13 mouse cellular contexts compared by ENCODE assay signal in the genomic region with DNA sequence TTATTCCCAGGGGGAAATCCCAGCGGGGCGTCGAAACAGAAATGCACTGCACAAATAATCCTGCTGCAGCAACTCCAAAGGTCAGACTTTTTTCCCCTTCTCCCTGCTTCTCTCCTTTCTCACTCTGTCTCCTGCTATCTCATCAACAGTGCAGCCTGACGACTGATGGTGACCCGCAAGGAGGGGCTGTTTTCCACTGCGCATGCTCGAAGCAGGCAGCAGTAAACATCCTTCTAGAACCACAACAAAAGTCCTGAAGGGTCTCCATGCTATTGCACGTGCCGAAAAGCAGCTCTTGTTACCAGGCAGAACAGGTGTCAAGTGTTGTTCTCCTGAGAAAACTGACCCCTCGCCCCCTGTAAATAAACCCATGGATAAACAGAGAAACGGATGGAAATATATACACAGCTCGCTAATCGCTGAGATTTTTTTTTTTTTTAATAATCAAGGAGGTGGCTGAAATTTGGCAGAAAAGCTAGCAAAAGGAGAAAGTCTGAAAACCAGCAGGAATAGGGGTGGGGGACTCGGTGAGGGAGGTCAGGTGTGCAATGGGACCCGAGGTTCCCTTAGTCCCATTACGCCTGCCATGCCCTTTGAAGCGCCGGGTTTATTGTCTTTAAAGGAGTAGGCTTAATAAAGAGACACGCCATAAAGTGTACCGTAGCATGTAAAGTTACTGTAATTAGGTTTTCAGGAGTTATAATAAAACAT.
DNase-seq lines count a peak whose midpoint lies in the region; ATAC-seq and TF ChIP-seq lines count a peak whose summit lies in the region.
"Had no signal": no experiment of that assay in that cellular context is flagged by ENCODE, and none has a peak within 500 bp of the region (broad histone marks: within the 10 kb centered on the region; RNA-seq: fewer than 3 reads in every experiment).

No protein-coding gene starts in this region.

- WGBS in embryonic facial prominence, embryonic 12.5 days: 60% methylated on average over 20 of the region's 20 CpGs
- 68% methylated on average over 20 of the region's 20 CpGs for WGBS in embryonic facial prominence, embryonic 10.5 days
- 42% methylated on average over 20 of the region's 20 CpGs for WGBS in neural tube, embryonic 15.5 days

- H3K9ac ChIP-seq in embryonic facial prominence, embryonic 12.5 days: no peak overlapping the region
- no peak overlapping the region for H3K9ac ChIP-seq in neural tube, embryonic 15.5 days (replicated peaks)

- H3K4me1 ChIP-seq in embryonic facial prominence, embryonic 12.5 days: peaks cover 15% of the 10 kb centered on the region
- H3K4me1 ChIP-seq in embryonic facial prominence, embryonic 10.5 days: peaks cover 19% of the 10 kb centered on the region
- H3K4me1 ChIP-seq in neural tube, embryonic 15.5 days: peaks cover 15% of the 10 kb centered on the region

- H3K36me3 ChIP-seq in embryonic facial prominence, embryonic 12.5 days: no peaks in the 10 kb centered on the region
- H3K36me3 ChIP-seq in embryonic facial prominence, embryonic 10.5 days (replicated peaks): no peaks in the 10 kb centered on the region
- H3K36me3 ChIP-seq in neural tube, embryonic 15.5 days: no peaks in the 10 kb centered on the region

- H3K4me3 ChIP-seq in embryonic facial prominence, embryonic 12.5 days: no peak overlapping the region
- no peak overlapping the region for H3K4me3 ChIP-seq in embryonic facial prominence, embryonic 10.5 days
- peak overlapping the region; percentile 34; the same call in 1 of the 2 replicates for H3K4me3 ChIP-seq in layer of hippocampus, adult 2 months
- no peak overlapping the region for H3K4me3 ChIP-seq in neural tube, embryonic 15.5 days (replicated peaks)

- no peaks in the 10 kb centered on the region for H3K9me3 ChIP-seq in embryonic facial prominence, embryonic 12.5 days
- H3K9me3 ChIP-seq in embryonic facial prominence, embryonic 10.5 days: no peaks in the 10 kb centered on the region
- no peaks in the 10 kb centered on the region for H3K9me3 ChIP-seq in neural tube, embryonic 15.5 days (replicated peaks)

- no peak for DNase-seq in embryonic facial prominence, embryonic 10.5 days (ENCODE audit: low spot score)
- DNase-seq in layer of hippocampus, adult 2 months (ENCODE audit: low spot score in 2 of 2): no peak
- no peak for DNase-seq in layer of hippocampus, postnatal 36 days
- DNase-seq in forelimb bud, embryonic 11.5 days (ENCODE audit: low read depth, low spot score): peak; percentile 21
- DNase-seq in yolk sac, embryonic 10.5 days (ENCODE audit: low spot score): no peak
- no peak for DNase-seq in spleen, postnatal 10 days (ENCODE audit: low spot score in 2 of 2)
- DNase-seq: cerebellum, adult 18-20 months; heart, adult 18-20 months; layer of hippocampus, adult 9-11 months; thymus, adult 2 months had no signal

- no peak overlapping the region for H3K27ac ChIP-seq in embryonic facial prominence, embryonic 12.5 days
- no peak overlapping the region for H3K27ac ChIP-seq in embryonic facial prominence, embryonic 10.5 days (replicated peaks)
- H3K27ac ChIP-seq in layer of hippocampus, adult 2 months: peak overlapping the region; percentile 19; the same call in 1 of the 2 replicates
- H3K27ac ChIP-seq in neural tube, embryonic 15.5 days (replicated peaks): peak overlapping the region; percentile 45; the same call in 1 of the 2 replicates

- H3K4me2 ChIP-seq in embryonic facial prominence, embryonic 12.5 days (replicated peaks): peak overlapping the region; percentile 13; the same call in 1 of the 2 replicates
- peak overlapping the region; percentile 39 for H3K4me2 ChIP-seq in neural tube, embryonic 15.5 days
- H3K4me2 ChIP-seq: liver, embryonic 11.5 days had no signal

- TF ChIP-seq CTCF in layer of hippocampus, adult 2 months (conservative IDR thresholded peaks at IDR 0.05): no peak

- no peak for ATAC-seq in embryonic facial prominence, embryonic 12.5 days (ENCODE audit: insufficient number of reproducible peaks, insufficient read depth, low FRiP score, low TSS enrichment)
- peak; percentile 47; the same call in 1 of the 2 replicates for ATAC-seq in neural tube, embryonic 15.5 days (ENCODE audit: low FRiP score)

- H3K27me3 ChIP-seq in embryonic facial prominence, embryonic 12.5 days: no peaks in the 10 kb centered on the region
- no peaks in the 10 kb centered on the region for H3K27me3 ChIP-seq in embryonic facial prominence, embryonic 10.5 days (replicated peaks; ENCODE audit: low read depth, poor library complexity, severe bottlenecking)
- H3K27me3 ChIP-seq in neural tube, embryonic 15.5 days (replicated peaks): no peaks in the 10 kb centered on the region

Comparison
In these comparisons a context has a peak if more than half of its experiments do, and no peak if none do; other contexts are left out.
1. H3K27ac ChIP-seq: peak in layer of hippocampus, adult 2 months (single experiment) and neural tube, embryonic 15.5 days (single experiment); none in embryonic facial prominence, embryonic 12.5 days (single experiment) and embryonic facial prominence, embryonic 10.5 days (single experiment).